Mouse (Mus musculus) cortical plate, adult 2 months (tissue): ENCODE results near the gene Slc6a9. TPM values are rescaled to one million over a fixed set of nuclear protein-coding genes. Genes with fewer than 3 reads are reported as not detected.
A peak's percentile ranks its signal among the peaks of the same experiment; 100 is the strongest.

Source experiments
- H3K27ac ChIP-seq: fragments of 200-500 bp; 2 replicates; pipeline ENCODE4 v1.5.1; 2012; ENCODE audit warnings: low read length, control low read depth, inconsistent platforms; ENCODE audit not compliant: insufficient read depth
- H3K4me1 ChIP-seq: fragments of 200-500 bp; 2 replicates; pipeline ENCODE4 v1.6.1; 2011; ENCODE audit warnings: low read length; ENCODE audit not compliant: control insufficient read depth, insufficient read depth
- H3K4me3 ChIP-seq: fragments of 200-500 bp; 2 replicates; pipeline ENCODE4 v1.5.1; 2011; ENCODE audit warnings: mild to moderate bottlenecking, low read length, control low read depth; ENCODE audit not compliant: insufficient read depth
- CTCF ChIP-seq: fragments of 200-500 bp; IDR thresholded peaks from 2 replicates; pipeline ENCODE4 v1.5.1; 2011; ENCODE audit warnings: mild to moderate bottlenecking, control low read depth, low read length; ENCODE audit not compliant: insufficient read depth; ENCODE audit errors: extremely low read depth
- POLR2A ChIP-seq: fragments of 200-500 bp; IDR thresholded peaks from 2 replicates; pipeline ENCODE4 v1.6.1; 2011; ENCODE audit warnings: mild to moderate bottlenecking, low read length, control low read depth; ENCODE audit not compliant: insufficient read depth; ENCODE audit errors: extremely low read depth
- polyA plus RNA-seq: library from polyadenylated mRNA; depleted of rRNA; stranded (reverse); fragments of >200 nt; gene quantifications from 2 replicates; pipeline ENCODE4 v1.2.3, GENCODE M21; 2012

Gene Slc6a9
- polyA plus RNA-seq, 1 experiment: 56.0 TPM

- H3K4me3 ChIP-seq: no peak overlapping the region
- TF ChIP-seq POLR2A: no peak
- H3K4me1 ChIP-seq: no peaks in the 10 kb centered on the region
- no peak overlapping the region for H3K27ac ChIP-seq
These were observed 35.0 kb downstream of the Slc6a9 start for GRCm38 (mm10) chr4:117869317-117869716.

GRCm38 (mm10) chr4:117870437-117870836, 36.1 kb downstream of the Slc6a9 start:
- Histone ChIP-seq H3K27ac (no peak overlapping the region), H3K4me1 (no peaks in the 10 kb centered on the region), H3K4me3 (no peak overlapping the region)
- no peak for TF ChIP-seq CTCF

DNA sequence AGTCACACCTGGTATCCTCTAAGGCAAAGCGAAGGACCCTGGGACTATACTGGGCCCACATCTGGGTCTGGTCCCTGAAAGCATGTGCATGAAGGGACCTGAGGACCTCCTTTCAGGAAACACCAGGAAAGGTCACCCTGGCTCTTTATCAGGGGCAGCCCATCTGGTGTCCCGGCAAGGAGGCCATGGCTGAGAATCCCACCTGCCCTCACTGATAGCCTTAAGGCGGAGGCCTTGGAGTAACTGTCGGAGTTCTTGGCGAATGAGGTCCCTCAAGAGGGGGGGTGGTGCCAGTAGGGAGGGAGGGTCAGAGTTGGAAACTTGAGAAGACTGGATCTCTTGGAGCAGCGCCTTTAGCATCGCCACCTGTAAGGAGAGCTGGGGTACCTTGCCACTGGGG, 37.5 kb downstream of the Slc6a9 start:
- TF ChIP-seq POLR2A (no peak), CTCF (no peak)
- Histone ChIP-seq H3K27ac (no peak overlapping the region), H3K4me3 (no peak overlapping the region), H3K4me1 (no peaks in the 10 kb centered on the region)

- Histone ChIP-seq H3K4me1 (no peaks in the 10 kb centered on the region), H3K27ac (no peak within 1 kb of the TSS), H3K4me3 (no peak within 1 kb of the TSS)
- TF ChIP-seq POLR2A: no peak
- TF ChIP-seq CTCF: no peak
These were observed 38.2 kb downstream of the Slc6a9 start, which contains the start of gene Ccdc24 for GRCm38 (mm10) chr4:117872471-117872886. Gene Ccdc24, minus strand, starts transcription at chr4:117872557.

- TF ChIP-seq CTCF (no peak), POLR2A (no peak)
- no peak overlapping the region for H3K4me3 ChIP-seq
- H3K27ac ChIP-seq: no peak overlapping the region
- no peaks in the 10 kb centered on the region for H3K4me1 ChIP-seq
These were observed 39.3 kb downstream of the Slc6a9 start for GRCm38 (mm10) chr4:117873615-117874014.

DNA sequence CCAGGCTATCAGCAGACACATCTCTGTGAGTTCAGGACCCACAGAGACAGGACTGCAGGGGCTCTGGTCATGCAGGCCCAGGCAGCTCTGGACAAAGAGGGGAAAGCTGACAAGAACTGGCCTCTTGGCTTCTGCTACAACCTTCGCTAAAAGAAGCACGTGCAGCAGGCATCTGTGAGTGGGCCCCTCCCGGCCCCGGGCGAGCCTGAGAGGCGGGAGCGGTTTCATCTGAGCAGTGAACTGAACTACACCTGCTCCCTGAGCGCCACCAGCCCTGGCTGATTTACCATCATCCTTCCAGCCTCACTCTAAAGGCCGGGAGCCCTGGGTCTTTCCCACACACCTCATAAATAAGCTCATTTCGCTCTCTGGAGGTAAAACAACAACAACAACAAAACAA, 44.0 kb downstream of the Slc6a9 start:
- H3K4me1 ChIP-seq: no peaks in the 10 kb centered on the region; the same call in 1 of the 2 replicates
- no peak overlapping the region for H3K27ac ChIP-seq
- TF ChIP-seq POLR2A: no peak
- no peak for TF ChIP-seq CTCF
- H3K4me3 ChIP-seq: no peak overlapping the region

- Histone ChIP-seq H3K4me1 (no peaks in the 10 kb centered on the region; the same call in 1 of the 2 replicates), H3K27ac (no peak overlapping the region)
These were observed 44.4 kb downstream of the Slc6a9 start for GRCm38 (mm10) chr4:117878703-117879102.

GRCm38 (mm10) chr4:117882701-117883691, 48.7 kb downstream of the Slc6a9 start, which contains the start of gene B4galt2:
Gene B4galt2, minus strand, starts transcription at chr4:117883487.
- Histone ChIP-seq H3K27ac (peak within 1 kb of the TSS; percentile 48), H3K4me3 (peak within 1 kb of the TSS; percentile 92), H3K4me1 (peaks cover 6% of the 10 kb centered on the region)
- peak; percentile 60; the same call in 1 of the 2 replicates for TF ChIP-seq POLR2A
- no peak for TF ChIP-seq CTCF

More at GRCm38 (mm10) chr4:117878703-117879102, 44.4 kb downstream of the Slc6a9 start:
- H3K4me3 ChIP-seq: no peak overlapping the region
- TF ChIP-seq POLR2A (no peak), CTCF (no peak)

DNA sequence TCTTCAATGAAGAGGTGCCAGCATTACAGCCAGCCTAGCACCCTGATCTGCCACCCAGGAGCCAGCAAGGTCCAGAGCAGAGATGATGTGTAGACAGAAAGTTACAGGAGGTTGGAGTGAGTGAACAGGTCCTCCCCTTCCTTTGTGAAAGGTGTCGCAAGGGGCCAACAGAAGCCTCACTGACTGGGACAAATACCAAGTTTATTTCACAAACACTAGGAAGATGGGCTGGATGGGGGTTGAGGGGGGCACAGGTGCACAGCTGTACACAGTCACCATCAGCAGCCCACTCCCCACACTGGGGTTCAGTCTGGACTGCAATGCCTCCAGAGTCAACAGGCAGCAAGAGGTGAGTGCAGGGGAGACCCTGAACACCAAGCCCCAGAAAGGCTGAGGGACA, 49.8 kb downstream of the Slc6a9 start:
- no peak for TF ChIP-seq POLR2A
- TF ChIP-seq CTCF: no peak
- Histone ChIP-seq H3K4me1 (peaks cover 6% of the 10 kb centered on the region), H3K4me3 (peak overlapping the region; percentile 92; the same call in 1 of the 2 replicates), H3K27ac (no peak overlapping the region)

- peaks cover 6% of the 10 kb centered on the region for H3K4me1 ChIP-seq
- H3K27ac ChIP-seq: no peak overlapping the region
- no peak for TF ChIP-seq CTCF
- no peak for TF ChIP-seq POLR2A
These were observed 50.8 kb downstream of the Slc6a9 start for GRCm38 (mm10) chr4:117885093-117885492.

More at GRCm38 (mm10) chr4:117885093-117885492, 50.8 kb downstream of the Slc6a9 start:
- H3K4me3 ChIP-seq: peak overlapping the region; percentile 47; the same call in 1 of the 2 replicates
